Mouse (Mus musculus) MEL (cell line): ENCODE measurements at regions not wholly inside any gene's neighbourhood (a gene's known extent, or its start where the extent isn't known, plus 50 kb on each side); places are given as distances from the start of the nearest gene placed in this dataset.
A peak's percentile ranks its signal among the peaks of the same experiment; 100 is the strongest.

Experiments
- DNase-seq: peaks from one replicate; pipeline ENCODE4 v3.0.0; 2011; ENCODE audit warnings: low read depth, low spot score
- H3K27ac ChIP-seq: 2 replicates; pipeline ENCODE4 v1.5.1; 2012; ENCODE audit warnings: low read depth, mild to moderate bottlenecking, control low read depth, low read length, moderate library complexity; ENCODE audit not compliant: control insufficient read depth
- H3K27me3 ChIP-seq, 2 experiments: fragments of 150-350 bp in 1 of 2; sonication (generic) in 1 of 2; 2 replicates each; pipeline ENCODE4 v1.6.1; 2012; ENCODE audit warnings: low read length in 2 of 2, mild to moderate bottlenecking in 2 of 2, improper control_type of control experiment in 1 of 2, moderate library complexity in 1 of 2; ENCODE audit not compliant: insufficient read depth in 2 of 2, control insufficient read depth in 1 of 2
- H3K36me3 ChIP-seq, 2 experiments: 2 replicates each; pipeline ENCODE4 v1.6.1; 2012 to 2014; ENCODE audit warnings: low read length in 2 of 2, improper control_type of control experiment in 1 of 2, inconsistent platforms in 1 of 2, mild to moderate bottlenecking in 1 of 2; ENCODE audit not compliant: insufficient read depth in 2 of 2, control insufficient read depth in 1 of 2
- H3K4me1 ChIP-seq, 2 experiments: fragments of 150-350 bp in 1 of 2; sonication (generic) in 1 of 2; 2 replicates each; pipeline ENCODE4 v1.6.1; 2012; ENCODE audit warnings: low read length in 2 of 2, improper control_type of control experiment in 1 of 2, mild to moderate bottlenecking in 1 of 2; ENCODE audit not compliant: insufficient read depth in 2 of 2, control insufficient read depth in 1 of 2
- H3K4me3 ChIP-seq, 2 experiments: fragments of 150-350 bp in 1 of 2; sonication (generic) in 1 of 2; 2 replicates each; pipeline ENCODE4 v1.5.1; 2012; ENCODE audit warnings: low read depth in 2 of 2, low read length in 2 of 2, mild to moderate bottlenecking in 2 of 2, moderate library complexity in 2 of 2, control low read depth in 1 of 2, improper control_type of control experiment in 1 of 2; ENCODE audit not compliant: control insufficient read depth in 1 of 2, insufficient read depth in 1 of 2
- H3K79me2 ChIP-seq: 2 replicates; pipeline ENCODE4 v1.6.1; 2012; ENCODE audit warnings: mild to moderate bottlenecking, low read length, moderate library complexity; ENCODE audit not compliant: control insufficient read depth, poor library complexity, insufficient read depth
- H3K9ac ChIP-seq: 2 replicates; pipeline ENCODE4 v1.6.1; 2012; ENCODE audit warnings: low read depth, mild to moderate bottlenecking, control low read depth, low read length, moderate library complexity; ENCODE audit not compliant: control insufficient read depth, poor library complexity, severe bottlenecking
- H3K9me3 ChIP-seq: fragments of 150-350 bp; sonication (generic); replicated peaks from 2 replicates; pipeline ENCODE4 v1.6.1; 2012; ENCODE audit warnings: mild to moderate bottlenecking, low read length, improper control_type of control experiment, moderate library complexity; ENCODE audit not compliant: insufficient read depth
- CHD1 ChIP-seq: IDR thresholded peaks from 2 replicates; pipeline ENCODE4 v1.6.1; 2012; ENCODE audit warnings: low read depth, mild to moderate bottlenecking, inconsistent platforms, low read length, improper control_type of control experiment
- CHD2 ChIP-seq: IDR thresholded peaks from 2 replicates; pipeline ENCODE4 v1.6.1; 2011; ENCODE audit warnings: low read length, improper control_type of control experiment
- CTCF ChIP-seq, 3 experiments: IDR thresholded peaks in 2 of 3; conservative IDR thresholded peaks in 1 of 3; 2 replicates each; pipeline ENCODE4 v1.5.1; 2011 to 2012; ENCODE audit warnings: low read length in 3 of 3, low read depth in 2 of 3, mild to moderate bottlenecking in 2 of 3, improper control_type of control experiment in 1 of 3, inconsistent platforms in 1 of 3, mixed read lengths in 1 of 3, moderate library complexity in 1 of 3; ENCODE audit not compliant: control insufficient read depth in 1 of 3, insufficient read depth in 1 of 3, poor library complexity in 1 of 3, severe bottlenecking in 1 of 3
- ETS1 ChIP-seq: IDR thresholded peaks from 2 replicates; pipeline ENCODE4 v1.6.1; 2012; ENCODE audit warnings: low read depth, mild to moderate bottlenecking, inconsistent platforms, low read length, improper control_type of control experiment, moderate library complexity
- HCFC1 ChIP-seq: IDR thresholded peaks from 2 replicates; pipeline ENCODE4 v1.6.1; 2012; ENCODE audit warnings: low read depth, mild to moderate bottlenecking, inconsistent platforms, low read length, improper control_type of control experiment, moderate library complexity
- JUND ChIP-seq: IDR thresholded peaks from 2 replicates; pipeline ENCODE4 v1.6.1; 2011; ENCODE audit warnings: low read depth, mild to moderate bottlenecking, improper control_type of control experiment, low read length
- MAX ChIP-seq: IDR thresholded peaks from 2 replicates; pipeline ENCODE4 v1.6.1; 2011; ENCODE audit warnings: low read length, improper control_type of control experiment
- MAZ ChIP-seq: IDR thresholded peaks from 2 replicates; pipeline ENCODE4 v1.6.1; 2012; ENCODE audit warnings: low read depth, mild to moderate bottlenecking, inconsistent platforms, low read length, improper control_type of control experiment
- MYB ChIP-seq: IDR thresholded peaks from 2 replicates; pipeline ENCODE4 v1.6.1; 2011; ENCODE audit warnings: mild to moderate bottlenecking, low read depth, low read length, improper control_type of control experiment
- MYC ChIP-seq: IDR thresholded peaks from 2 replicates; pipeline ENCODE4 v1.6.1; 2011; ENCODE audit warnings: low read depth, mild to moderate bottlenecking, low read length, improper control_type of control experiment, moderate library complexity
- NRF1 ChIP-seq: IDR thresholded peaks from 2 replicates; pipeline ENCODE4 v1.6.1; 2014; ENCODE audit warnings: low read depth, mild to moderate bottlenecking, inconsistent platforms, low read length, improper control_type of control experiment, moderate library complexity; ENCODE audit not compliant: poor library complexity, insufficient read depth, severe bottlenecking
- POLR2A ChIP-seq, 2 experiments: IDR thresholded peaks; 2 replicates each; pipeline ENCODE4 v1.6.1; 2011 to 2012; ENCODE audit warnings: low read length in 2 of 2, mild to moderate bottlenecking in 2 of 2, control low read depth in 1 of 2, improper control_type of control experiment in 1 of 2, low read depth in 1 of 2, moderate library complexity in 1 of 2; ENCODE audit not compliant: control insufficient read depth in 1 of 2, insufficient read depth in 1 of 2, poor library complexity in 1 of 2
- POLR2AphosphoS2 ChIP-seq: IDR thresholded peaks from 2 replicates; pipeline ENCODE4 v1.6.1; 2011; ENCODE audit warnings: low read length, improper control_type of control experiment
- RAD21 ChIP-seq: IDR thresholded peaks from 2 replicates; pipeline ENCODE4 v1.6.1; 2011; ENCODE audit warnings: mild to moderate bottlenecking, low read depth, low read length, improper control_type of control experiment
- SIN3A ChIP-seq: IDR thresholded peaks from 2 replicates; pipeline ENCODE4 v1.6.1; 2012; ENCODE audit warnings: low read length, improper control_type of control experiment, inconsistent platforms
- SMC3 ChIP-seq: IDR thresholded peaks from 2 replicates; pipeline ENCODE4 v1.6.1; 2011; ENCODE audit warnings: low read depth, low read length, improper control_type of control experiment
- TBP ChIP-seq: IDR thresholded peaks from 2 replicates; pipeline ENCODE4 v1.8.0; 2011; ENCODE audit warnings: low read depth, low read length, improper control_type of control experiment
- USF1 ChIP-seq: IDR thresholded peaks from 2 replicates; pipeline ENCODE4 v1.6.1; 2014; ENCODE audit warnings: low read depth, mild to moderate bottlenecking, inconsistent platforms, low read length, improper control_type of control experiment, moderate library complexity
- ZC3H11A ChIP-seq: IDR thresholded peaks from 2 replicates; pipeline ENCODE4 v1.6.1; 2012; ENCODE audit warnings: low read depth, mild to moderate bottlenecking, inconsistent platforms, low read length, improper control_type of control experiment

DNA sequence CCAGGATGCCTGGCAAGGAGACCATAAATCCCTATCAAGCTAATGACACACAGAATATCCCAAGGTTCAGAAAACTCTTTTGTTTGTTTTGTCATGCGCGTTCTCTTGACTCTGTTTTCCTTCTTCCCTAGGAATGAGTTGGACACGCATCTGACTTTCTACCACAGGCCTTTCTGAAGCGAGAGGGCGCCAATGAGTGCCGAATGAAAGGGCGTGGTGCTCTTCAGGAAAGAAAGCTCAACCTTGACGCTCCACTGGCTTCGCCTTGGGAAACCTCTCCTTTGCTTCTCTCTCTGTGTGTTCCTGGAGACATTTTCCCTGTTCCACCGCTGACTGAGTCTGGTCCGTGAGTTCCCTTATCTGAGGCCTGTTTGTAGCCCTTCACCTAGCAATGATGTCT, 241.2 kb downstream of the Rbm26 start:
- H3K9ac ChIP-seq = no peak overlapping the region
- TF ChIP-seq CHD2 = no peak
- TF ChIP-seq JUND = no peak
- no peak for TF ChIP-seq MAX
- no peak for TF ChIP-seq USF1
- TF ChIP-seq NRF1 = no peak
- no peak for TF ChIP-seq POLR2AphosphoS2
- H3K4me1 ChIP-seq = no peaks in the 10 kb centered on the region
- no peak overlapping the region for H3K27ac ChIP-seq
- no peak overlapping the region for H3K4me3 ChIP-seq
- H3K9me3 ChIP-seq = no peaks in the 10 kb centered on the region
- H3K79me2 ChIP-seq = no peaks in the 10 kb centered on the region
- H3K27me3 ChIP-seq = no peaks in the 10 kb centered on the region; a peak in 1 of 4 replicates
- no peaks in the 10 kb centered on the region for H3K36me3 ChIP-seq
- DNase-seq = no peak

DNA sequence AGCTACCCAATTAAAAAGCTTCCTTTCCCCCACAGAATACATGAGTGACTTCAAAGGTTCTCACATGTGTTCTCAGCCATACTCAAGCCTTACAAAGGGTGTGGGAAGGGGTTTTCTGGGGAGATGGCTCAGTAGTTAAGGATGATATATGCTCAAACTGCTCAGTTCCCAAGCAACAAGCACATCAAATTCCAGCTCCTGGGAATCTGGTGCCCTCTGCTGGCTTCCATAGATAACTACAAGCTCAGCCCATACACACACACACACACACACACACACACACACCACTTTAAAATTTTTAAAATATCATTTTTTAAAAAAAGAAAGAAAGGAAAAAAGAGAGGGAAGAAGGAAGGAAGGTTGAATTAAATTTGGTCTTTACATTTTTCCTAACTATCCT, 271.4 kb downstream of the Rbm26 start:
- TF ChIP-seq ZC3H11A (no peak), POLR2A (IDR thresholded peaks at IDR 0.05; ENCODE audit: control insufficient read depth in 1 of 2, insufficient read depth in 1 of 2, low read depth in 1 of 2, low read length in 2 of 2, poor library complexity in 1 of 2) (no peak), MAZ (no peak), CHD1 (no peak), HCFC1 (no peak), CHD2 (no peak), CTCF (IDR thresholded peaks at IDR 0.05 in 2 of 3, conservative IDR thresholded peaks at IDR 0.05 in 1 of 3; ENCODE audit: control insufficient read depth in 1 of 3, insufficient read depth in 1 of 3, low read depth in 2 of 3, low read length in 3 of 3, poor library complexity in 1 of 3, severe bottlenecking in 1 of 3) (peak in 2 of 3 experiments; percentile 4 to 15; a peak in 1 of 6 replicates), TBP (no peak), SMC3 (no peak), MYB (no peak), SIN3A (no peak), MYC (no peak), RAD21 (peak; percentile 9), ETS1 (no peak), JUND (no peak)
- H3K4me1 ChIP-seq = no peaks in the 10 kb centered on the region
- no peak overlapping the region for H3K4me3 ChIP-seq
- no peaks in the 10 kb centered on the region for H3K79me2 ChIP-seq
- H3K27me3 ChIP-seq = no peaks in the 10 kb centered on the region
- no peak overlapping the region for H3K27ac ChIP-seq
- DNase-seq = no peak
- H3K36me3 ChIP-seq = no peaks in the 10 kb centered on the region
- H3K9me3 ChIP-seq = no peaks in the 10 kb centered on the region; the same call in 1 of the 2 replicates
- no peak overlapping the region for H3K9ac ChIP-seq
